Mouse (Mus musculus) limb, embryonic 11.5 days (tissue): ENCODE measurements around the gene 4933425L06Rik. TPM values are rescaled to one million over a fixed set of nuclear protein-coding genes. Genes with fewer than 3 reads are reported as not detected.

ENCODE experiments used
- ATAC-seq: fragments of 200-750 bp; cut with Nextera tagmentation; 2 replicates; pipeline ENCODE4 v1.8.0; 2017; ENCODE audit warnings: low read depth; ENCODE audit not compliant: insufficient number of reproducible peaks, low FRiP score, low TSS enrichment
- DNase-seq: peaks from one replicate; pipeline ENCODE4 v3.0.0-alpha.2; 2015; ENCODE audit warnings: low spot score
- H3K27ac ChIP-seq: fragments of 300-500 bp; sonication (generic); replicated peaks from 2 replicates; pipeline ENCODE4 v1.5.1; 2014; ENCODE audit warnings: low read depth, mild to moderate bottlenecking, low read length
- H3K27me3 ChIP-seq: fragments of 300-500 bp; sonication (generic); 2 replicates; pipeline ENCODE4 v1.6.1; 2014; ENCODE audit warnings: mild to moderate bottlenecking, low read length, mixed read lengths; ENCODE audit not compliant: control insufficient read depth, insufficient read depth
- H3K36me3 ChIP-seq: fragments of 300-500 bp; sonication (generic); 2 replicates; pipeline ENCODE4 v1.6.1; 2014; ENCODE audit warnings: mild to moderate bottlenecking, low read length, moderate library complexity, mixed read lengths; ENCODE audit not compliant: control insufficient read depth, insufficient read depth
- H3K4me1 ChIP-seq: fragments of 300-500 bp; sonication (generic); 2 replicates; pipeline ENCODE4 v1.6.1; 2014; ENCODE audit warnings: low read length, mixed read lengths; ENCODE audit not compliant: control insufficient read depth, insufficient read depth
- H3K4me2 ChIP-seq: fragments of 300-500 bp; sonication (generic); 2 replicates; pipeline ENCODE4 v1.6.1; 2014; ENCODE audit warnings: low read depth, mild to moderate bottlenecking, moderate library complexity; ENCODE audit not compliant: severe bottlenecking
- H3K4me3 ChIP-seq: fragments of 300-500 bp; sonication (generic); 2 replicates; pipeline ENCODE4 v1.5.1; 2014; ENCODE audit warnings: low read depth, low read length
- H3K9ac ChIP-seq: fragments of 300-500 bp; sonication (generic); 2 replicates; pipeline ENCODE4 v1.6.1; 2014; ENCODE audit warnings: mild to moderate bottlenecking, low read length
- H3K9me3 ChIP-seq: fragments of 300-500 bp; sonication (generic); 2 replicates; pipeline ENCODE4 v1.6.1; 2016; ENCODE audit warnings: low read length; ENCODE audit not compliant: control insufficient read depth
- WGBS: fragments of 180-500 bp; shearing (Covaris S2); extraction: QIAGEN DNeasy Blood & Tissue Kit; methylation state at CpG from one replicate; pipeline ENCODE4 v1.1.7; 2014; 5-methylcytosine and 5-hydroxymethylcytosine counted together
- polyA plus RNA-seq: library from polyadenylated mRNA; unstranded; fragments of >200 nt; fragmentation: Nextera tagmentation; extraction: Ambion mirVana; gene quantifications from 2 replicates; pipeline ENCODE4 v1.2.1, GENCODE M21; 2014

4933425L06Rik gene
- polyA plus RNA-seq, result not detected in 2 replicates

GRCm38 (mm10) chr13:105081862-105082261 lies at the start of gene 4933425L06Rik:
TSS of gene 4933425L06Rik (plus strand) at chr13:105082122.
- Histone ChIP-seq H3K27me3 (no peaks in the 10 kb centered on the region), H3K9ac (no peak within 1 kb of the TSS), H3K27ac (no peak within 1 kb of the TSS), H3K4me1 (no peaks in the 10 kb centered on the region), H3K36me3 (no peaks in the 10 kb centered on the region), H3K4me3 (no peak within 1 kb of the TSS), H3K9me3 (no peaks in the 10 kb centered on the region), H3K4me2 (no peak within 1 kb of the TSS)
- ATAC-seq (no peak), DNase-seq (no peak)
- 91% methylated on average over 10 of the region's 10 CpGs for WGBS

- Histone ChIP-seq H3K4me1 (no peaks in the 10 kb centered on the region), H3K4me2 (no peak overlapping the region), H3K9ac (no peak overlapping the region), H3K4me3 (no peak overlapping the region), H3K27ac (no peak overlapping the region), H3K27me3 (no peaks in the 10 kb centered on the region), H3K36me3 (no peaks in the 10 kb centered on the region), H3K9me3 (no peaks in the 10 kb centered on the region)
- 92% methylated on average over 12 of the region's 12 CpGs for WGBS
- ATAC-seq (no peak), DNase-seq (no peak)
Observed at GRCm38 (mm10) chr13:105037816-105038215, 44.1 kb upstream of the 4933425L06Rik start.

GRCm38 (mm10) chr13:105038334-105038733 lies 43.6 kb upstream of the 4933425L06Rik start:
- ATAC-seq (no peak), DNase-seq (no peak)
- H3K9ac ChIP-seq, result no peak overlapping the region
- H3K27ac ChIP-seq, result no peak overlapping the region
- no peaks in the 10 kb centered on the region for H3K27me3 ChIP-seq
- no peaks in the 10 kb centered on the region for H3K9me3 ChIP-seq
- H3K4me2 ChIP-seq, result no peak overlapping the region
- no peak overlapping the region for H3K4me3 ChIP-seq
- H3K4me1 ChIP-seq, result no peaks in the 10 kb centered on the region
- H3K36me3 ChIP-seq, result no peaks in the 10 kb centered on the region
- 76% methylated on average over 5 of the region's 5 CpGs for WGBS

GRCm38 (mm10) chr13:105043882-105044281 lies 38.0 kb upstream of the 4933425L06Rik start:
- Histone ChIP-seq H3K27ac (no peak overlapping the region), H3K36me3 (no peaks in the 10 kb centered on the region), H3K9me3 (no peaks in the 10 kb centered on the region), H3K9ac (no peak overlapping the region), H3K27me3 (no peaks in the 10 kb centered on the region), H3K4me2 (no peak overlapping the region), H3K4me3 (no peak overlapping the region), H3K4me1 (no peaks in the 10 kb centered on the region)
- DNase-seq (no peak), ATAC-seq (no peak)
- WGBS, result 46% methylated on average over 3 of the region's 3 CpGs

GRCm38 (mm10) chr13:105047377-105047776 lies 34.5 kb upstream of the 4933425L06Rik start:
- no peak overlapping the region for H3K27ac ChIP-seq
- 79% methylated on average over 9 of the region's 9 CpGs for WGBS
- no peak for DNase-seq
- H3K4me1 ChIP-seq, result no peaks in the 10 kb centered on the region
- no peaks in the 10 kb centered on the region for H3K36me3 ChIP-seq
- H3K9me3 ChIP-seq, result no peaks in the 10 kb centered on the region
- no peak overlapping the region for H3K9ac ChIP-seq
- no peak for ATAC-seq
- no peak overlapping the region for H3K4me3 ChIP-seq
- no peak overlapping the region for H3K4me2 ChIP-seq
- H3K27me3 ChIP-seq, result 0 out of 2 replicates have a peak, but pooled peaks cover 3% of the 10 kb centered on the region

GRCm38 (mm10) chr13:105048662-105049061 lies 33.3 kb upstream of the 4933425L06Rik start:
- no peak overlapping the region for H3K4me2 ChIP-seq
- no peak overlapping the region for H3K4me3 ChIP-seq
- H3K9ac ChIP-seq, result no peak overlapping the region
- ATAC-seq (no peak), DNase-seq (no peak)
- peaks cover 9% of the 10 kb centered on the region; the same call in 1 of the 2 replicates for H3K27me3 ChIP-seq
- no peaks in the 10 kb centered on the region for H3K4me1 ChIP-seq
- no peak overlapping the region for H3K27ac ChIP-seq
- no peaks in the 10 kb centered on the region for H3K36me3 ChIP-seq
- 84% methylated on average over 8 of the region's 8 CpGs for WGBS
- no peaks in the 10 kb centered on the region for H3K9me3 ChIP-seq

- H3K4me1 ChIP-seq, result no peaks in the 10 kb centered on the region
- peaks cover 28% of the 10 kb centered on the region; the same call in 1 of the 2 replicates for H3K27me3 ChIP-seq
- H3K27ac ChIP-seq, result no peak overlapping the region
- WGBS, result 53% methylated on average over 6 of the region's 6 CpGs
- H3K9ac ChIP-seq, result no peak overlapping the region
- H3K4me3 ChIP-seq, result no peak overlapping the region
- DNase-seq, result no peak
- H3K36me3 ChIP-seq, result no peaks in the 10 kb centered on the region
- H3K9me3 ChIP-seq, result no peaks in the 10 kb centered on the region
- no peak overlapping the region for H3K4me2 ChIP-seq
- ATAC-seq, result no peak
Observed at GRCm38 (mm10) chr13:105051432-105051831, 30.5 kb upstream of the 4933425L06Rik start.

- peaks cover 28% of the 10 kb centered on the region; the same call in 1 of the 2 replicates for H3K27me3 ChIP-seq
- no peaks in the 10 kb centered on the region for H3K36me3 ChIP-seq
- WGBS, result under 1% methylated on average over 12 of the region's 12 CpGs
- no peak overlapping the region for H3K27ac ChIP-seq
- peak overlapping the region; percentile 53; the same call in 1 of the 2 replicates for H3K9ac ChIP-seq
- peak overlapping the region; percentile 54 for H3K4me3 ChIP-seq
- no peaks in the 10 kb centered on the region for H3K9me3 ChIP-seq
- H3K4me2 ChIP-seq, result peak overlapping the region; percentile 90
- DNase-seq (peak; percentile 38), ATAC-seq (no peak)
- H3K4me1 ChIP-seq, result no peaks in the 10 kb centered on the region
Observed at GRCm38 (mm10) chr13:105053618-105054017, 28.3 kb upstream of the 4933425L06Rik start.
